Mouse (Mus musculus): ENCODE measurements at regions not wholly inside any gene's neighbourhood (a gene's known extent, or its start where the extent isn't known, plus 50 kb on each side); places are given as distances from the start of the nearest gene placed in this dataset.

DNA sequence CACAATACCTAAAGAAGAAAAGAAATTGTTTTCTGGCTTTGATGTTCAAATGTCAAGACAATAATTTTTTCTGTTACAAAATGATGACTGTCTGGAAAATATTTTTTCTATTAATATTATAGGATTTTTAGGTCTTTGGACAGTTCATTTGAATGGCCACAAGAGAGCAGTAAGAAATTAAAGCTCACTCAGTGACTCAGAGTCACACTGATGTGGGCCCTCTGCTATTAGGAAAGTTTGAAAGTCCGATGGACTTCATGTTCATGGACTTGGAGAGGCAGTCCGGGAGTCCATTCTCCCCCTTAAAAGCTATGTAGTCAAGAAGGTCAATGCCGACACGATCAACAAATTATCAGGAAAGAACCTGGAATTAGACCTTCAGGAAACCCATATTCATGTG lies 657.0 kb downstream of the Mecom start:
- intact Hi-C loops (cut with DNase I), result loop anchor here (5.0 to 10.0 kb wide), 3 partner anchors 124 to 664 kb away; no protein-coding TSS in a partner anchor
- DNase-seq, result peak in 1 of 2 experiments; percentile 4

DNA sequence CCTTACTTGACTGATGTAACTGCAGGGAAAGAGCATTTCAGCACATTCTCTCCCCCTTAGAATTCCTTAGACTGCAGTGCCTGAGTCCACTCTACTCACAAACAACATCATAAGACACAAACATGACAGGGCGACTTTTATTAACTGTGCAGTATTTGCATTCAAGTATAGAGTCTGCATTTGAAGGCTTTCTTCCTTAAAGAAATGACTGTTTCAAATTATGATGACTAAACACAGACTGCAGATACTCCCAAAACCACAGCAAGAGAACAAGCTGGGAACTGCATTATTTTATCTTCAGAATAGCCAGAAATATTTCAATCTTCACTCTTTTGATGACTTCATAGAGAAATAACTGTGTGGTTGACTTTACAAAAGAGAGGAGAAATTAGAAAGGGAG lies 657.5 kb downstream of the Mecom start:
- DNase-seq, result no peak
- intact Hi-C loops (cut with DNase I), result loop anchor here (5.0 to 10.0 kb wide), 3 partner anchors 125 to 665 kb away; no protein-coding TSS in a partner anchor

DNA sequence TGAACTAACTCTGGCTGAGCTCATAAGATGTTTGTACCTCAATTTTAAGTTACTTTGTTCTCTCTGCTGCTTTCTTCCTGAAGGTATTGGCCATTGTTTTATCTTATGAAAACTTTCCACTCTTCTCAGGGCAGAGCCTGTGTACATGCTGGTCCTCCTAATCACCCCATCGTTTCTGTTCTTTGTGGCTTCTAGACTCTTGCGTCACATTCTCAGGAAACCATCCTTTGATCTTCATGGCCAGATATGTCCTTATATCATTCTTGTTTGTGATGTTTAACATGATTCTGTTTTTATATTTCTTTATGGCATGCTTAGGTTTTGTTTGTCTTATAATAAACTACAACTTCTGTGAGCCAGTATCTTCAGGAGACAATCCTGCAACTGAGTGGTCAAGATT lies 658.2 kb downstream of the Mecom start:
- intact Hi-C loops (cut with DNase I), result loop anchor here (5.0 to 10.0 kb wide), 3 partner anchors 125 to 665 kb away; no protein-coding TSS in a partner anchor

DNA sequence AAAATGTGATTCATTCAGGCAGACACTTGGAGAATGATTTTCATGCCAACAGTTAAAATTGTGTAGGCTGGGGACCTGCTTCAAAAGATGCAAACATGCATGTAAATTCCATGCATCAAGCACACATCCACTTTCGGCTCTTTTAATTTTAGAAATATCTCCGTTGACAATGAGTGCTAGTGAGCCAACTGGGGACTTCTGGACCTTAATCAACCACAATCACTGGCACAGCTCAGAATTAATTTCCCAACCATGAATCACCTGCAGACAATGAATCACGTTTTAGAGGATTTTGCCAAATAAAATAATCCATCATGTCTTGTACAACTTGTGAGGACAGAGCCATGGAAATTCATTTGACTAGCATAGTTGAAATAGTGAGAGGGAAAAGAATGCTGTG lies 667.8 kb downstream of the Mecom start:
- no peak for DNase-seq
- intact Hi-C loops (cut with DNase I), result no loop called here

More for the DNA sequence above, 658.2 kb downstream of the Mecom start:
- no peak for DNase-seq

DNA sequence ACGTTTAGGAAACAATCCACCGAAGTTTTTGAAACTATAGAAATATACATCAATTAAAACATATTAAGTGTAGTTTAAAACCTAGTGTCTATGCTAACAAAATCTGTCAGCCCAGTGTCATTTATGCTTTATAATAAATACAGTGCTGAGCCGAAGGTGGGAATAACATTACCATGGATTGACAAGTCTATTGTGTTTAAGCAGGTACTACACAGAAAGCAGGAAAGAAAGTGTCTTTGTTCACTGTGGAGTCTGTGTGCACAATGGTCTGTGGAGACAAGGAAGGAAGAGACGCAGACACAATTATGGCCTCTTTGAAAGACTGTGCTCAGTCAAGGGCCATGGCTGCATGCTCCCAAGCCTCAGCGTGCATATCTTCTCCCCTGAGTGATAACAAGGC lies 672.0 kb downstream of the Mecom start:
- intact Hi-C loops (cut with DNase I), result no loop called here
- DNase-seq, result no peak

DNA sequence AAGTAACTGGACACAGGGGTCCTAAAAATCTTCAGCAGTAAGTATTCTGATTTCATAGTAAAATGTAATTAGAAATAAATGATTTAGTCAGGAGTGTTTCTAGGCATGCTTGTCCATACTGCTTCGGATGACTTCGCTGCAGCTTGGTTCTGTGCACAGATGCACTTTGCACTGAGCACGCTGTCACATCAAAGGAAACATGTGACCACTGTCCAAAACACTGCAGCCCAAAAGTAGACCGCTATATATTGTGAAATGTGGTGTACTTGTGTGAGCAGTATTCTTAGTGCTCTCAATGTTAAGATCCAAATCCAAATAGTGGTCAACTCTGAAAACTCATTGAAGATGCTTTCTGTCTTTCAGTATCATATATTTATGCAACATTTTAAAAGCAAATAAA lies 685.4 kb downstream of the Mecom start:
- intact Hi-C loops (cut with DNase I), result no loop called here
- DNase-seq, result no peak

DNA sequence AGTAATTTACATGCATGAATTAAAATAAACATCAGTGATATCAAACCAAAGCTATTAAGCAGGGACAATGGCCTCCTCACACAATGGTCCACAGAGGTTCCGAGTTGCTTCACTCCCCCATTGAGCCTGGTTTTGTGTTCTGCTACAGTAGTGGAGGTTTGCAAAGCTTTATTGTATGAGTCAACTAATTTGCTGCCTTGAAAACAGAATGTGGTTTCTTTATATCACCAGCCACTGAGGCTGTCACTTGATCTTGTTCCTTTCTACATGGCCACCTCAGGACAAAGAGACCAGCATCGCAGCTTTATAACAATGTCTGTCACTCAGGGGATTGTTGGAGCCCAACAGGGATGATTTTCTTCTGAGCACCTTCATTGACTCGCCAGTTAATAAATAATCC lies 695.3 kb downstream of the Mecom start:
- intact Hi-C loops (cut with DNase I), result no loop called here
- DNase-seq, result no peak

DNA sequence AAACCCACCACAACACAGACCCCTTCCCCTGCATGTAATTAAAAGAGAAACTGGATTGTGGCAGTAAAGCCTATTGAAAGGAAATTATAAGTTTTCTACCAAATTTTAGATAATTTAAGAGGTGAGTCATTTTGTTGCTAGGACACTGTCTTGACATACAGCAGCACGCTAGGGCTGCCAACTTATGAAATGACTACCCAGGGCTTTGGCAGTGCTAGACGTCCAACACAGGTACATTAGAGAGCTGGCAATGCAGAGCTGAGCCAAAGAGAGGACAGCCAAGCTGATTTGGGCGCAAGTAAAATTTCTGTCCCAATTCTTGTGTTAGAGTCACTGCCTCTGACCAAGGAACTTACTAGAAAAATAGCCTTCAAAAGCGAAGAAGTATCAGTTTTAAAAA lies 712.4 kb downstream of the Mecom start:
- no peak for DNase-seq
- intact Hi-C loops (cut with DNase I), result no loop called here

DNA sequence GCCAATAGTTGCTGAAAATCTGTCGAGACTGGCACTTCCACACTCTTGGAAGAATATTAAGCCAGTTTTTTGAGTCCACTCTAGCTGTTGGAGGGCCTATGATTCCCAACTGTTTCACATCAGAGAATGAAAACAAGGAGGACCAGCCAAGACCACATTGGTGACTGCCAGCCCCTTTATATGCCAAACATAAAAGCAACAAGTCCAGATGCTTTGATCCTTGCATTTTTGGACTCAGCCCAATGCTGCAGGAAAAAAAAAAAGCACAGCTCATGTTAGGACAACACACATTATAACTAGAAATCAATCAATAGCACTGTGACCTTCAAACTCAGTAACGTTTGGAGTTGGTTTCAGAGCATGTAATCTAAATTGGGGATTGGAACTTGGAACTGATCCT lies 712.9 kb downstream of the Mecom start:
- intact Hi-C loops (cut with DNase I), result no loop called here

DNA sequence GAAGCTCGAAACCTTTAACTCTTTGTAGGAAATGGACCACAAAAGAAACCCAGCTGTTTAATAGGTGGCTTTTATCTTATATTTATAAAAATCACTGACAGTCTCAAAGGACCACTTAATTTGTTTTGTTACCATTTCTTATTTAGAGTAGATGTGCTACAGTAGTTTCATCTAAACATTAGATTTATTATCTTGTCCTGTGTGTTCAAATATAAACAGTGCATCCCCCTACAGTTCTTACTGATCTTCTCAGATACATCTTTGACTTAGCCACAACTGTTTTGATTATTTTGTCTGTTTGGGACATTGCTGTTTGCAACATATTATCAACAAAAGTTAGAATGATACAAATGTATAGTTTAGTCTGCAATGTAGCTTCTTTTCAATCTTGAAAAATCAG lies 716.5 kb downstream of the Mecom start:
- intact Hi-C loops (cut with DNase I), result no loop called here
- DNase-seq, result no peak

More for the DNA sequence above, 712.9 kb downstream of the Mecom start:
- no peak for DNase-seq

DNA sequence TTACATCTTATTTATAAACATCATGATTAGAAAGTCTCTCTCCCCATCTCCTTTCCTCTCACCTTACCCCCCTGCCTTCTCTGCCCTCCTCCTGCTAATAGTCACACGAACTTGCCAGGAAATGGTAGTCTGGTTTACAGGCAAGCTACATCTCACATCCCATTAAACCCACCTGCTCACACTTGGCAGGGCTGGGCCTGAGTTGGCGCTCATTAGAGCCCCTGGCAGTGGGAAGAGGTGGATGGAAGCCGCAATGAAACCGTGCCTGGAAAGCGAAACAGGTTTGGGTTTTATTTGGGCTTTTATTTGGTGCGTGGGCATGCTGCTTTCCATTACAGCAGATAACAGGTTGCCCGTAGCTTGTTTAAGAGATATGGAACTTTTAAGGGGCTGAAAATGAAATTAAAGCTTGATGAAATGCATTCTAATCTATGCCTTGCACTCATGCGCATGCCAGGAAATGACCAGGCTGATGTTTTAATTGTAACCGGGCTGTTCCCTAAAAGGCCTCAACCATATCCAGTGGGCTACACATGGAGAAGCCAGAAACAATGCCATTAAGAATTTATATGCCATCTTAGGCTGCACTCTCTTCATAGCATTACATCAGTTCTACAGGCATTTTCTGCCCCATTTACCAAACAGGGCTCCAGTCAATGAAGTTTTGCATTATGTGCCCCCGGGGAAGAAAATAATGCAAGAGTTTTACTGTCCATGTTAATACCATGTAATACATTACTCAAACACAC lies 725.0 kb downstream of the Mecom start:
- intact Hi-C loops (cut with DNase I), result no loop called here
- no peak for DNase-seq

DNA sequence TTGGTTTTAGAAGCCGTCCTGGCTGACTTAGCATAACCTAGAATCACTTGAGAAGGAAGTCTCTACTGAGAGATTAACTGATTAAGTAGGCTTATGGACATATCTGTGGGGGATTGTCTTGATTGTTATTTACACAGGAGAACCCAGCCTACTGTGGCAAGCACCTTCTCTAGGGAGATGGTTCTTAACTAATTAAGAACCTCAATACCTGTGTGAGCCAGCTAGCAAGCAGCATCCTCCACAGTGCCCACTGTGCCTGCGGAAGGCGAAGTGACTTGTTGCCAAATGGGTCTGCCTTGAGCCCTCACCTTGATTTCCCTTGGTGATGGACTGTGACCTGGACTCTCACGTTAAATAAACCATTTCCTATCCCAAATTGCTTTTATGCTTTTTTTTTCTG lies 730.8 kb downstream of the Mecom start:
- intact Hi-C loops (cut with DNase I), result loop anchor here (10.0 kb wide), 3 partner anchors 198 to 638 kb away; no protein-coding TSS in a partner anchor
- DNase-seq, result no peak

DNA sequence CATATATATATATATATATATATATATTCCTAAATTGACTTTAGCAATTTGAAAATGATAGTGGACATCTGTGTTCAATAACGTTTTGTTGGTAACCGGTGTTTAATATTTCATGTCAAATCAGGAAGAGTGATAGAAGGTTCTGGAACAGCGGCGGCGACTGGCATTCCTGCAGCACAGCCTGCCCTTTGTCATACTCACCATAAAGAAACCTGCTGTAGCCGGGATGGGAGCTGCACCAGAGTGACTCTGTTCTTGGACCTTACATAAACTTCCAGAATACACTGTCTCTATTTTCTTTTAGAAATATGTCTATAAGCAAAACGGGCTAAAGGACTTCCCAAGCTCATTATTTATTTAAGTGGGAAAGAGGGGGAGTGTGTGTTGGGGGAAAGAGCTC lies 731.5 kb downstream of the Egfem1 start:
- intact Hi-C loops (cut with DNase I), result loop anchor here (2.0 to 10.0 kb wide), 6 partner anchors 71 to 748 kb away; no protein-coding TSS in a partner anchor
- no peak for DNase-seq

DNA sequence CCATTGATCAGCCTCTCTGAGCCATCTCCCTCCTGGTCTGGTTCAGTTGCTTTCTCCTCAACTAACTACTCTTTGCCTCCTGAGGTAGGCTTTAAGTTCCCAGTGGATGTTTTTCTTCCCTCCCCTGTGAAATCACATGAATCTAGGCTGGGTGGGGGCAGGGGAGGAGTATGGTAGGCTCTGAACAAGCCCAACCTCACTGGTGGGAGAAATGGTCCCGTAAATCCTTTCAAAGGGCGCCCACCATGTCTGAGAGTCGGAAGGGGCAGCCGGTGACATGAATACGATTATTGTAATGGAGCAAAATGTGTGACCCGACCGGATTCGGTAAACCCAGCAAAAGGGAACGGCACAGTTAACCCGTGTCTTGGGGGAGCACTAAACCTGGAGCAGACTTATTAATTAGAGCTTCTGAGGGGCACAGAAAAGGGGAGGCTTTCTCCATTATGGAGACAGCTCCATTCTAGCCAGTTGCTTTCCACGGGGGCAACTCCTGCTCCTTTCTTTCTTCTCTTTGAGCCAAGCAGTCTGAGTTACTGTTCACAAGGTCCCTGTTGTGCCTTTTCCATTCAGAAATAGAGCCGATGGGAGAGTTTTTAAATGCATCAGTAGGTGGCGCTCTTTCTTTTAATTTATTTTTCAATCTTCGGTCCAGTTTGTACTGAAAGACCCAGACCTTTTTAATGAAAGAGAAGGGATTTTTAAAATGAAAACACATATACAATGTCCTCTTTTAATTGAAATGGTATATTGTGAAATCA lies 730.8 kb downstream of the Egfem1 start:
- intact Hi-C loops (cut with DNase I), result loop anchor here (2.0 to 10.0 kb wide), 6 partner anchors 70 to 748 kb away; no protein-coding TSS in a partner anchor
- peak in 1 of 2 experiments; percentile 29 for DNase-seq

DNA sequence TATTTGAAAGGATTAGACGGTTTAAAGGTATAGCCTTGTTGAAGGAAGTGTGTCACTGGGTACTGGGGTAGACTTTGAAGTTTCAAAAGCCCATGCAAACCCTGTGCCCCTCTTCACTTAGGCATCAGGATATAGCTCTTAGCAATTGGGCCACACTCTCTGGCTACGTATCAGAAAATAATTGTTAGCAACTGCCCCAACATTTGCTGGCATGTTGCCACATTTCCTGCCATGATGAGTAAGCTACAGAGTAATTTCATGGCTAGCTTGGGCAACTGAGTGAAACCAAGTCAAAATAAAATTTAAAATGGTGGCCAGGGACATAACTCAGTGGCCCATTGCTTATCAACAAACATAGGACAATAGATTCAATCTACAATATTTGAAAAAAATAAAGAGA lies 724.2 kb downstream of the Egfem1 start:
- intact Hi-C loops (cut with DNase I), result no loop called here
- DNase-seq, result no peak

DNA sequence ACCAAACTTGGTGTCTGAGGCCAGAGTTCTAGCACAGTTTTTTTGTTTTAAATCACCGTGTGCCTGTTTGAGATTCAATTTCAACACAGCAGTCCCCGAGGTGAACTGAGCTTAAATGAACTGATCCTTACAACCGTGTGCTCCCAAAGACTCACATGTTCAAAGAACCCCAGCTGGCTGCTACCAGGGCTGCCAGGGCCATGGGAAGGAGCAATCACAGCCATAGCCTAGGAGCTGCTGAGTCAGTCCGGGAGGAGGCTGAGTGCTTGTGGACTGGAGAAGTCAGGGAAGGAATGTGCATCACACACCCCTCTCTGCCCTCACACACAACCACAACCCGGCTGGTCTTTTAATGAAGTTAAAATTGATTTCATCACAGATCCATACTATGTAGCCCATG lies 721.6 kb downstream of the Egfem1 start:
- intact Hi-C loops (cut with DNase I), result no loop called here

DNA sequence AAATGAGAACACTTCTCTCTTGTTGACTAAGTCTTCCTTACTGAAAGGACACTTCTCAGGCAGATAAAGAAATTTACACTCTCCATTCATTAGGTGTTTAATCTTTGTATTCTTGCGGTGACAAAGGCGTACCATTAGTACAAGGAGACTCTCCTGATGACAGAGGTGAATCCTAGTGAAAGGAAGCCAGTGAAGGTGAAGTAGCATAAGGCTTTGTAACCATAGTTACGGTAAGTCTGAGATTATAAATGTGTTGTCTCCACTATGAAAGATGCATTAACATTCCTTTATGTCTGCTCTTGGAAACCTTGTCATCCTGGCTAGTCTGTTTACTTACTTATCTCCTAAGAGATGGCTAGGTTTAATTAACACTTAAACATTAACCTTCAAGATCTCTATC lies 719.3 kb downstream of the Egfem1 start:
- no peak for DNase-seq
- intact Hi-C loops (cut with DNase I), result no loop called here

More for the DNA sequence above, 721.6 kb downstream of the Egfem1 start:
- no peak for DNase-seq

DNA sequence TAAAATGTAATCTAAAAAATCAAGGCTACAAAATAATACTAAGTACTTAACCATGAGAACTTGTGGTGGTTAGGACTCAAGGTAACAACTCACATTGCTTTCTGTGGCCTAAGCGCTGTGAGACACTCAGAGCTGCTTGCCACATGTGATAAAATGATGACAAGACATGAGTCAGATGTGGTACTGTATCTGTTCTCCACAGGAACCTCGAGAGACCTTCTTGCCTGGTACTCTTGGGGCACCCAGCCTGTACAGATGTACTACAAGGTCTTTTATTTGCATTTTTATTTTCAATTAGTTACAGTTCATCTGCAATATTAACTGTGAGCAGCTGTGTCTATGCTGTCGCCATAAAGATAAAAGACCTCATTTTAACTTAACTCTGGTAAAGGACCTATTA lies 692.5 kb downstream of the Egfem1 start:
- DNase-seq, result no peak
- intact Hi-C loops (cut with DNase I), result no loop called here

DNA sequence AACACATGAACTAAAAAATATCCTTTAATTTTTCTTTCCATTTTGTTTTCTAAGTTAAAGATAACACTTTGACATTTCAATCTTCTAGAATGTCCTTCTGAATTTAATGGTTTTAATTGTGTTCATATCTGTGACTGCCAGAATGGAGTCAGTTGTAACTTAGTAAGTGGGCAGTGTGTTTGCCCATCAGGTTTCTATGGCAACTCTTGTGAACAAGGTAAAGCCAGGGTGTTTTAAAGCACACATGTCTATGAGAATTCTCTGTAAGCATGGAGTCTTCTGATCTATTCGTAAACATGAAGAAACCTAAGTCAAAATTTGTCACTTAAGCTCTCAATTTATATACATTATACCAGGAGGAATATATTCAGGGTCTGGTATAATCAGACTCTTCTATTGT lies 689.4 kb downstream of the Egfem1 start:
- DNase-seq, result no peak
- intact Hi-C loops (cut with DNase I), result no loop called here

DNA sequence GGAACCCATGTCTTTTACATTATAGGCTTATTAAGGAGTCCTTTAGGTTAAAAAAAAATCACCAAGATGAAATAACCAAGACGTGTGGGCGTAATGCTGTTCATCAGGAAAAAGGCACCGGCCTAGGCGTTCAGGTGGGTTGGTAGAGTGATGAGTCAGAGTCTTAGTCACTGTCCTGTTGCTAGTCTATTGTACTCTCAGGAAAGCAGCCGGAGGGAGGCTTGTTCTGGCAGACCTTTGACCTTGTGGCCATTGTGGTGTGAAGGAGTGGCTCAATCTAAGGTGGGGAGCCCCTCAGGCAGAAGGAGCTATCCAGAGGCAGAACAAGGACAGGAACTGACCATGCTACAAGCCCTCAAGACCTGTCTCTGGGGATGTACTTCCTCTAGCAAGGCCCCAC lies 686.8 kb downstream of the Egfem1 start:
- DNase-seq, result no peak
- intact Hi-C loops (cut with DNase I), result no loop called here

DNA sequence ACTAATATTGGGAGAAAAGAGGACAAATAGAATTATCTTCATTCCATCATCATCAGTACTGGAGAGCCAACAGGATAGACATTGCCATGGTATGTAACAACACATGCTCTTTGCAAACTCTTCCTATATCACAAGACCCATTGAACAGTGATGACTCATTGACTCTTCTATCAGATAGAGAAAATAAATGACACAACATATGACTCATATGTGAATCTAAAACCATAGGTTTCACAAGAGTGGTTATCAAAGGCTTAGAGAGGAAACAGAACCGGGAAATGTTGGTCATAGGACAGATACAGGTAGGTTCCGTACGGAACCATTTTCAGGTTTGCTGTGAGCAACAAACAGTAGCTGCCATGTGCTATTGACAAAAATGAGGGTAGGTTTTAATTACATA lies 682.2 kb downstream of the Egfem1 start:
- intact Hi-C loops (cut with DNase I), result no loop called here
- no peak for DNase-seq
